Mouse (Mus musculus) myocyte (in vitro differentiated cells): Measurements from ENCODE around the gene Elac2. TPM values are rescaled to one million over a fixed set of nuclear protein-coding genes. Genes with fewer than 3 reads are reported as not detected.

Experiments
- H3K27me3 ChIP-seq: one replicate; pipeline ENCODE4 v1.6.1; 2011; ENCODE audit not compliant: control insufficient read depth, insufficient read depth, insufficient read length
- H3K36me3 ChIP-seq: one replicate; pipeline ENCODE4 v1.6.1; 2011; ENCODE audit not compliant: control insufficient read depth, insufficient read depth
- H3K4me2 ChIP-seq: one replicate; pipeline ENCODE4 v1.6.1; 2011; ENCODE audit warnings: low read depth, control low read depth
- H3K4me3 ChIP-seq: one replicate; pipeline ENCODE4 v1.5.1; 2011; ENCODE audit warnings: mild to moderate bottlenecking, control low read depth, moderate library complexity
- H3K79me2 ChIP-seq: one replicate; pipeline ENCODE4 v1.6.1; 2011; ENCODE audit not compliant: control insufficient read depth, insufficient read depth
- H3ac ChIP-seq: one replicate; pipeline ENCODE4 v1.6.1; 2011; ENCODE audit not compliant: control insufficient read depth, insufficient read length
- CEBPB ChIP-seq: IDR thresholded peaks from 2 replicates; pipeline ENCODE4 v1.6.1; 2011; ENCODE audit warnings: mild to moderate bottlenecking, moderate library complexity; ENCODE audit not compliant: poor library complexity, insufficient read depth, severe bottlenecking
- E2F4 ChIP-seq: IDR thresholded peaks from one replicate; pipeline ENCODE4 v1.6.1; 2011; ENCODE audit warnings: mild to moderate bottlenecking, control low read depth, moderate library complexity; ENCODE audit not compliant: insufficient read depth
- MAX ChIP-seq: IDR thresholded peaks from one replicate; pipeline ENCODE4 v1.6.1; 2011; ENCODE audit warnings: low read depth, mild to moderate bottlenecking, control low read depth
- MYOD1 ChIP-seq, 3 experiments: IDR thresholded peaks; one replicate each; pipeline ENCODE4 v1.6.1; 2011; ENCODE audit warnings: control low read depth in 2 of 3, low read depth in 2 of 3, mild to moderate bottlenecking in 2 of 3, moderate library complexity in 1 of 3; ENCODE audit not compliant: insufficient read length in 2 of 3, control insufficient read depth in 1 of 3
- MYOG ChIP-seq, 3 experiments: IDR thresholded peaks; one replicate each; pipeline ENCODE4 v1.6.1; 2011; ENCODE audit warnings: control low read depth in 2 of 3, low read depth in 2 of 3, mild to moderate bottlenecking in 2 of 3; ENCODE audit not compliant: insufficient read length in 2 of 3, control insufficient read depth in 1 of 3, insufficient read depth in 1 of 3
- POLR2A ChIP-seq: IDR thresholded peaks from one replicate; pipeline ENCODE4 v1.6.1; 2011; ENCODE audit warnings: low read depth, mild to moderate bottlenecking, control low read depth, moderate library complexity; ENCODE audit not compliant: insufficient read length
- POLR2AphosphoS2 ChIP-seq: IDR thresholded peaks from one replicate; pipeline ENCODE4 v1.6.1; 2011; ENCODE audit warnings: low read depth, control low read depth; ENCODE audit not compliant: insufficient read length
- REST ChIP-seq: IDR thresholded peaks from one replicate; pipeline ENCODE4 v1.6.1; 2011; ENCODE audit warnings: mild to moderate bottlenecking, control low read depth, moderate library complexity; ENCODE audit not compliant: insufficient read depth, insufficient read length
- SRF ChIP-seq: IDR thresholded peaks from one replicate; pipeline ENCODE4 v1.6.1; 2011; ENCODE audit warnings: low read depth; ENCODE audit not compliant: control insufficient read depth, insufficient read length
- TCF12 ChIP-seq: IDR thresholded peaks from one replicate; pipeline ENCODE4 v1.6.1; 2011; ENCODE audit warnings: mild to moderate bottlenecking, control low read depth; ENCODE audit not compliant: poor library complexity, insufficient read depth, severe bottlenecking
- TCF3 ChIP-seq: IDR thresholded peaks from one replicate; pipeline ENCODE4 v1.6.1; 2011; ENCODE audit warnings: low read depth, control low read depth; ENCODE audit not compliant: insufficient read length
- USF1 ChIP-seq: IDR thresholded peaks from one replicate; pipeline ENCODE4 v1.6.1; 2011; ENCODE audit warnings: low read depth, mild to moderate bottlenecking, control low read depth, moderate library complexity
- polyA plus RNA-seq: library from polyadenylated mRNA; unstranded; fragments of >200 nt; fragmentation: generic; extraction: Trizol; gene quantifications from one replicate; pipeline ENCODE4 v1.2.1, GENCODE M21; 2012; ENCODE audit warnings: missing spikeins

Gene Elac2
- polyA plus RNA-seq, 1 experiment = 36.4 TPM

DNA sequence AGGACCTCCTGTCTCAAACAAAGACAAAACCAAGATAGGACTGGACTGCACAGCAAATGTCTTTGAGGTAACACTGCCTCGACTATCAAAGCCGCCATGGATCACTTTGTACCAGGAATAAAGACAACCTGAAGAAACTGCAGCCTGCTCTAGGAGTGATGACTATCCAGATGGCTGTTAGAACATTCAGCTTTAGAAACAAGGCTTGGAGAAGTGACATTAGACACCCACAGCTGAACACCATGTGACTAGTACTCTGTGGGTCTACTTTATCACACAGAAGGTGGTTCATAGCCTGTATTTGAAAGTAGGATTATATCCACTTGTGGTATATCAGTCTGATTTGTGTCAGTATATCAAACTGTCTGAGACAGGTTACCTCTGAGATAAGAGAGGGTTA lies 37.6 kb upstream of the Elac2 start:
- Histone ChIP-seq H3K27me3 (no peaks in the 10 kb centered on the region), H3ac (no peak overlapping the region), H3K79me2 (no peaks in the 10 kb centered on the region), H3K4me3 (no peak overlapping the region), H3K36me3 (no peaks in the 10 kb centered on the region), H3K4me2 (no peak overlapping the region)
- TF ChIP-seq CEBPB = no peak
- TF ChIP-seq MYOG (IDR thresholded peaks at IDR 0.05; ENCODE audit: control insufficient read depth in 1 of 3, insufficient read depth in 1 of 3, insufficient read length in 2 of 3, low read depth in 2 of 3) = no peak
- no peak for TF ChIP-seq POLR2A
- no peak for TF ChIP-seq USF1
- TF ChIP-seq MAX = no peak
- no peak for TF ChIP-seq POLR2AphosphoS2
- no peak for TF ChIP-seq TCF12
- no peak for TF ChIP-seq REST
- no peak for TF ChIP-seq MYOD1 (IDR thresholded peaks at IDR 0.05; ENCODE audit: control insufficient read depth in 1 of 3, insufficient read length in 2 of 3, low read depth in 2 of 3)
- no peak for TF ChIP-seq E2F4
- TF ChIP-seq SRF = no peak
- TF ChIP-seq TCF3 = no peak

DNA sequence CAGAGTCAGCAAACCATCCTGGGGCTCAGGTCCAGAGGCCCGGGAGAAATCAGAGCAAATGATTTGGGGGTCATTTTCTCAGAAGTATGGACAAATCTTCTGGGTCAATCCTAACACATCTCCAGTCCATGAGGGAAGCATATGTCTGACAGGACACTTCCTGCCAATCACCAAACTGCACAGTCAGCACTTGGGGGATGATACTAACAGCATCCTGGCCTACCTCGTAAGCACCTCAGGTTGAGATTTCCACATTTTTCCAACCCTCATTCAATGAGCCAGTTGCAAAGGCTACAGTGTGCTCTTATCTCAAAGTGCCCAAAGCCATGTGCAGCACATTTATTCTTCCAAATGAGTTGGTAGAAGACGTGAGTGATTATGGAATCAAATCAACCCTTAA lies 29.1 kb upstream of the Elac2 start:
- Histone ChIP-seq H3K4me3 (no peak overlapping the region), H3K4me2 (no peak overlapping the region), H3K27me3 (no peaks in the 10 kb centered on the region), H3K36me3 (no peaks in the 10 kb centered on the region), H3K79me2 (no peaks in the 10 kb centered on the region), H3ac (no peak overlapping the region)
- no peak for TF ChIP-seq CEBPB
- TF ChIP-seq POLR2AphosphoS2 = no peak
- no peak for TF ChIP-seq SRF
- no peak for TF ChIP-seq E2F4
- no peak for TF ChIP-seq TCF12
- TF ChIP-seq MYOG (IDR thresholded peaks at IDR 0.05; ENCODE audit: control insufficient read depth in 1 of 3, insufficient read depth in 1 of 3, insufficient read length in 2 of 3, low read depth in 2 of 3) = no peak
- TF ChIP-seq MYOD1 (IDR thresholded peaks at IDR 0.05; ENCODE audit: control insufficient read depth in 1 of 3, insufficient read length in 2 of 3, low read depth in 2 of 3) = no peak
- no peak for TF ChIP-seq POLR2A
- TF ChIP-seq REST = no peak
- no peak for TF ChIP-seq USF1
- no peak for TF ChIP-seq TCF3
- TF ChIP-seq MAX = no peak

DNA sequence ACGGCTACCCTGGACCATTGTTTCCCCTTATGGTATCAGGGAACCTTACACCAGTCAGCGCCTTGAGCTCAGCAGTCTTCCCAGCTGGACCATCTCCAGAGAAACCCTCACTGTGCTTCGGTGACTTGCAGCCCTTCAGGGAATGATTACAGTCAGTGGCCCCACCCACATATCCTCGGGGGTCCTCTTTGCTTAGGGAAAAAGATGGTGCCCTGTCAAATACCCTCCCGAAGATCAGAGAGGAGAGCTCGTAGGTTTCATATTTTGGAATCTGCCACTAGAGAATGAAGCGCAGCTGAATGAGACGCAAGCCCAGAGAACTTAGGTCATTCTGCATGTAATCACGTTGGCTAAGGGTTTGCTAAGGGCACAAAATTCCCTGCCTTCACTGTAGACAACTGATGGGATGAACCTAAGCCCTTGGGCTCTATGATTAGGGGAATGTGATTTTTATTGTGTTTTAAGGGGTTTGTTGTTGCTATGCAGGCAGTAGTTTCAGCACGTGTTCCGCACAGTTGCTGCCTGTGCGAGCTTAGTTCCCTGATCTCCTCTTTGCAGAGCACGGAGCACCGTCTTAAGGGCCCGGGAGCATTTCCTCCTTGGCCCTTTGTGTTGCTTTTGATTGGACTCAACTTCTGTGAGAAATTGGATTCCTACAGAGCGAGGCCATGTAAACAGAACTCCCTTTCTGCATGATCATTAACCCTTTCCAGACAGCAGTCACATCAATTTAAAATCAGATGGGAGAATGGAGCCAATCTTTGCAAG lies 21.7 kb upstream of the Elac2 start:
- Histone ChIP-seq H3ac (no peak overlapping the region), H3K79me2 (no peaks in the 10 kb centered on the region), H3K4me2 (peak overlapping the region; percentile 42), H3K4me3 (no peak overlapping the region), H3K27me3 (peaks cover 6% of the 10 kb centered on the region), H3K36me3 (no peaks in the 10 kb centered on the region)
- TF ChIP-seq TCF12 (no peak), USF1 (no peak), MYOG (IDR thresholded peaks at IDR 0.05; ENCODE audit: control insufficient read depth in 1 of 3, insufficient read depth in 1 of 3, insufficient read length in 2 of 3, low read depth in 2 of 3) (no peak), REST (no peak), CEBPB (no peak), SRF (no peak), TCF3 (no peak), POLR2AphosphoS2 (no peak), MYOD1 (IDR thresholded peaks at IDR 0.05; ENCODE audit: control insufficient read depth in 1 of 3, insufficient read length in 2 of 3, low read depth in 2 of 3) (no peak), POLR2A (no peak), E2F4 (no peak), MAX (no peak)

DNA sequence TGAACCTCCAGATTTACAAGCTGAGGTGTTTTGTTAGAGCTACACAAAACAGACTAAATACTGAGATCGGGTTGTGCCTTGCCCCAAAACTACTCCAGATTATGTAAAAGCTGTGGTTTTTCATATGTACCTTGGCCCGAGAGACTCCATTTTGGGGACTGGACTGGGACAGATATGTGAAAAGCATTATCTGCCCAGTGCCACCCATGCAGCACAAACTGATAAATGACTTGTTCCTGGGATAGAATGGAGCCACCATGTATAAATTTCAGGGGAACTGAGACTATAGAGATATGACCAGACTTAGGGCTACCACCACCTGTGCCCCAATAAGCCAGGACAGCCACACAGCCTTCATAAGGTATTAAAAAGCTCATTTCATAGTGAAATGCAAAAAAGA lies 16.2 kb upstream of the Elac2 start:
- Histone ChIP-seq H3K4me3 (no peak overlapping the region), H3K79me2 (no peaks in the 10 kb centered on the region), H3K27me3 (peaks cover 8% of the 10 kb centered on the region), H3K36me3 (no peaks in the 10 kb centered on the region), H3K4me2 (no peak overlapping the region), H3ac (no peak overlapping the region)
- TF ChIP-seq REST (no peak), POLR2AphosphoS2 (no peak), CEBPB (no peak), E2F4 (no peak), MAX (no peak), TCF12 (no peak), POLR2A (no peak)

DNA sequence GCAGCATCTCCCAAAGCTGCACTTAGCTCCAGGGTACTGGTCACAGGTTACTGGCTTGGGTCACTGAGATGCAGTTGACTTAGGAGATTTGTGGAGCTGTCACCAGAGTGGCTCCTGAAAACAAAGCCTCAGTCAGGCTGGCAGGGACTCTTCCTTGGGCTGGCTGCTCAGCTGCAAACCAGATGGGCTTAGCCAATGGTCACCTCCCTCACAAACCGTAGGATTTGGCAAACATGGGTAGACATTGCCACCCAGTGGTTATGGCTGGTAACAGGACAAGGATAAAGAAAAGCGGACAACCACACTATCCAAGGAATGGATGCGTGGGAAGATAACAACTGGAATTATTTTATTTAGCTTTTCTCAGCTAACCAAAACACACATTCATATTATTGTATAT lies 10.3 kb upstream of the Elac2 start:
- no peaks in the 10 kb centered on the region for H3K79me2 ChIP-seq
- H3ac ChIP-seq = no peak overlapping the region
- no peaks in the 10 kb centered on the region for H3K36me3 ChIP-seq
- no peak overlapping the region for H3K4me2 ChIP-seq
- TF ChIP-seq USF1 = no peak
- TF ChIP-seq MYOG (IDR thresholded peaks at IDR 0.05; ENCODE audit: control insufficient read depth in 1 of 3, insufficient read depth in 1 of 3, insufficient read length in 2 of 3, low read depth in 2 of 3) = no peak
- TF ChIP-seq POLR2A = no peak
- no peak for TF ChIP-seq TCF12
- TF ChIP-seq POLR2AphosphoS2 = no peak
- TF ChIP-seq CEBPB = no peak
- TF ChIP-seq MYOD1 (IDR thresholded peaks at IDR 0.05; ENCODE audit: control insufficient read depth in 1 of 3, insufficient read length in 2 of 3, low read depth in 2 of 3) = no peak
- no peak for TF ChIP-seq SRF
- TF ChIP-seq E2F4 = no peak
- TF ChIP-seq MAX = no peak
- TF ChIP-seq TCF3 = no peak
- TF ChIP-seq REST = no peak
- no peak overlapping the region for H3K4me3 ChIP-seq
- peaks cover 8% of the 10 kb centered on the region for H3K27me3 ChIP-seq
